Mouse (Mus musculus) left cerebral cortex, postnatal 4 days (tissue): Measurements from ENCODE around the gene Prps1l3. TPM values are rescaled to one million over a fixed set of nuclear protein-coding genes. Genes with fewer than 3 reads are reported as not detected.

Source experiments
- DNase-seq: peaks from one replicate; pipeline ENCODE4 v3.0.0-alpha.2; 2022
- intact Hi-C: fragments of 180-260 bp; cut with DNase I; formaldehyde crosslinking; loops from one replicate; pipeline ENCODE4 v1.15.1; 2025
- total RNA-seq, 2 experiments: library from RNA; stranded (reverse); gene quantifications; 2 replicates each; pipeline ENCODE4 v1.2.3; 2021

Gene Prps1l3
- total RNA-seq, 2 experiments from 2014 or later, result 13.4 to 14.3 TPM

DNA sequence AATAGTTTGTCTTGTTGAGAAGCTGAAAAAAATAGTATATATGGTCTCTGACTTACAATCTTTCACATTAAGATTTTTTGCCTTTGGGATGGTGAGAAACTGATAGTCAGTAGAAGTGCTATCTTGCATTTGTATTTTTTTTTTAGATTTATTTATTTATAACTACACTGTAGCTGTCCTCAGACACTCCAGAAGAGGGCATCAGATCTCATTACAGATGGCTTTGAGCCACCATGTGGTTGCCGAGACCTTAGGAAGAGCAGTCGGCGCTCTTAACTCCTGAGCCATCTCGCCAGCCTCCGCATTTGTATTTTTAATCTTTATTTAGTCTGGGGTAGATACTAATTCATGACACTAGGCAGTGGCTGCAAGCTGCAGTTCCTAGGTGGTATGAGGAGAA, 3.2 kb downstream of the Prps1l3 start:
- intact Hi-C loops, result no loop called here
- no peak for DNase-seq

DNA sequence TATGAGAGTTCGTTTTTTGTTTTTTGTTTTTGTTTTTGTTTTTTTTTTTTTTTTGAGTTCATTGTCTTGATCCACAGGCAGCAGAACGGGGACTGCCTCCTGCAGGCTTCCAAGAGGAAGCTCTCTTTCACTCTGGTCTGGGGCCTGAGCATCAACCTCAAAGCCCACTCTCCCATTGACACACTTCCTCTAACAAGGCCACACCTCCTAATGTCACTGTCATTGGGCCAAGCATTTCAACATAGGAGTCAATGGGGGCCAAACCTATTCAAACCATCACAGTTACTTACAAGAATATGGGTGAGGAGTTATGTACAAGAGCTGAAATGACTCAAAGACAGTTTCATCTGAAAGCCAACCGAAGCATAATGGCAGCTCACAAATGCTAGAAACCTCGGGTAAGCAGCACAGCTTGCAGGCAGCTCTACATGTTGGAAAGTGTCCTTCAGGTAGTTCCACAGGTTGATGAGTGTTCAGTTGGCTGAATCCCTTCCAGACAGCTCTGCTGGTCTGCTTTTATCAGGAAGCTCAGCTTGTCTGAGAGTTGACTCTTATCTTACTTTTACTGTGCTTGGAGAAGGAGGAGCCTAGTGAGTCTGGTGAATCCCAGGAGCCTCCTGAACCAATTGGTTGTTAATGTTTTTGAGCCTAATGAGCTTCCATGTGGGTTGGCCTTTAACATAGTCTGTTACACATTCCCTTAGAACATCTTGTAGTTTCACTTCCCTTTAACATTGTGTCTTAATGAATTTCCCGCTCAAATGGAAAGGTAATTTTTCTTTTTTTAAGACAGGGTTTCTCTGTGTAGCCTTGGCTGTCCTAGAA, 13.7 kb downstream of the Prps1l3 start:
- intact Hi-C loops, result no loop called here
- no peak for DNase-seq

DNA sequence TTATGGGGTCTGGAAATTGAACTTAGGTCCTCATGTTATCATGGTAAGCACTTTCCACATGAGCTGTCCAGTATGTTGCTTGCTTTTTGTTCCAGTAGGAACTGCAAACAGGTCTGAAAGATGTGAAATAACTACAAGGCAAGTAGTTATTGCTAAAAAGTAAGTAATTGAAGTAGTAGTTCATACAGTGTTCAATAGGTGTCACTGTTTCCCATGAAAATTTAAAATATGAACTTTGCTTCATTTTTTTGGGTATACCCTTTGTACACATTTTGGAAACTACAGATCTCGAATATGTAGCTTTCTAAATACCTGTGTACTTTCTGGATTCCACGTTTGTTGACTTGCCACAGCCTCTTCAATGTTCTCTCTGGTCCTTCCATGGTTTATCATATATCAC, 28.4 kb downstream of the Prps1l3 start:
- no peak for DNase-seq
- intact Hi-C loops, result no loop called here

DNA sequence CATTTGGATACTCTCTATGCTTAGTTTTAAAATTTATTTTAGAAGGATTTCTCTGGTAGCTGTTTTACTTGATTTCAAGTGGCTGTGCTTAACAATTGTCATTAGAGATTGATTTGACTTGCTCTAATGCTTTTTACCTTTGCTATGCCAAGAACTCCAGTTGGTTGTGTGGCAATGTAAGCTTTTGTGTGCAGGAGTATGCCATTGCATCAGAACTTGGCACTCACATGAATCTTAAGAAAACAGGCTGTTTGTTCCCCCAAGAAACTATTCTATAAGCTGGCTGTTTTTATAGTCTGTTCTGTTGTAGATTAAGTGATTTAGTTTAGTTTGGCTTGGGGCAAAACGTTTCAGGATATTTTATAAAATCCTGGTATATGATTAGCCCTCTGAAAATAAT, 45.2 kb downstream of the Prps1l3 start:
- DNase-seq, result no peak
- intact Hi-C loops, result no loop called here

DNA sequence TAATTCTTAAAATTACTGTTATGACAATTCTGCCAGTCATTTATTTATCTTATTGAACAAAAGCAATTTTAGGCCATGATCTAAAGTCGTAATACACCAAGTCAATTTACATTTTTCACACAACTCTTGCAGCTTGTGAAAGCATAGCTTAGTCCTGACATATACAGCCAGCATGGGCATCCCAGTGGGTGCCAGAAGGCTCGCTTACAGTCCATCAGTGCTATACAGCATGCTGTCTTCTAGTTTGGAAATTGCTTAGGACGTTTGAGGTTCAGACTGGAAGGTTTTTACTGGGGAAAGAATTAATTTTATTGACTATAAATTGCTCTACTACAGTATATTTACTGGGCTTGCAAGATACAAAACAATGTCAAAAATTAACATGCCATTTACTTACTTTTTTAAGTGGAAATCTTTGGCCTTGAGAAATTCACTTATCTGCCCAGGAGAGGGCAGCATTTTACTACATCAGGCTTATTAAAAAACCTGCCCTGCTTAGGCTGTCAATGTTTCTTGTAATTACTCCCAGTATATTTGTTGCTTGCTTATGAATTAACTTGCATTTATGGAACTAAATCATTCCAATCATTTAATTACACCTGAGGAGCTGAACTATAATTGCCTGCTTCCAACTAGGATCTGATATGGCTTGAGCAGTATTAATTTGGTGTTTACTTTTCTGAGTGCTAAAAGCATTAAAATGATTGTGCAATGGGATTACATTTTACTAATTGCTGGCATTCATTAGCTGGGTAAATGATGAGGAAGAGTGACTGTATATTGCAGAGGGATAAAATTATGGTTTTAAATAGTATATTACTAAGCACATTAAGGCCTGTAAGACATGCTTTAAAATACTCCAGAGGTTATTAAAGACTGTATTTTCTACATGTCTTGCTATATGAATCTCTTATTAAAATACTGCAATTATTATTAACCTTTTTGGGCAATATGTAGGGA, 51.2 kb downstream of the Prps1l3 start:
- no peak for DNase-seq
- intact Hi-C loops, result loop anchor here (5.0 to 10.0 kb wide), 2 partner anchors 256 to 1683 kb away; no protein-coding TSS in a partner anchor

DNA sequence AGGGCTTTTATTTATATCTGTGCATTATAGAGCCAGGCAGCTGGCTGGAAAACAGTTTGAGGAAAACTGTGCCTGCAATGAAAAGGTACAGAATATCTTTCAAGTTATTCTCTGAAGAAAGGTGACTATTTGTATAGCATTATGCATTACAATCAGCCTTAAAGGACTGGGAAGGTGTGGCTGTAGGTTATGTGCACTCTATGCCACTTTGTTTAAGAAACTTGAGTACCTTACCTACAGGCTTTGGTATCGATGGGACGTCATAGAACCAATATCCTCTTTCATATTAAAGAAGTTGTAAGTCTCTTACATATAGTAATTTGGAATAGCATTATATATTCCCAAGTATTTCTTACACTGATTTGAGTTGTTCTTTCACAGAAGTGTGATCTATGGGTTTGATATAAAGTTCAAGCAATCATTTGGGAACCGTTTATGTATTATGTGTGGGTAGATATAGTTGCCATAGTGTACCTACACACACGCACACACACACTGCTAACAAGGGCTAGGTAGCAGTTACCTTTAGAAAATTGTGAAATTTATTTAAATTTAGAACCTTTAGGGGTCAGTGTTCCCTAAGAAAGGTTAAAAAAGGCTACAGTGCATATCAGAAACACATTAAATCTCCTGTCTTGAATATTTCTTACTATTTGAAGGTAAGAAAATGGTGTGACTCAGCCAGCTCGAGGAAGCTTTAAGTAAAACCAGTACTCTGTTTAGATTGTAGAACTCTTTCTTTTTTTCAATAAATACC, 55.3 kb downstream of the Prps1l3 start:
- intact Hi-C loops, result loop anchor here (10.0 kb wide), 1 partner anchor 1679 kb away; no protein-coding TSS in a partner anchor
- DNase-seq, result no peak

Other genes starting within 250 kb of the Prps1l3 start
- under 1 TPM in 1 of 2 experiments, not detected in 1; 0.32 TPM for gene Slc25a21, start 32.9 kb upstream of the Prps1l3 start, total RNA-seq
- 1 to 10 TPM; 4.6 to 5.1 TPM for gene Mipol1, start within 50 bp of the Prps1l3 start, total RNA-seq